Mouse (Mus musculus): ENCODE results near the gene Tubb2b. TPM values are rescaled to one million over a fixed set of nuclear protein-coding genes. Genes with fewer than 3 reads are reported as not detected.

Gene Tubb2b
- polyA plus RNA-seq, 1 experiment from 2014 or later: 1.0 TPM

DNA sequence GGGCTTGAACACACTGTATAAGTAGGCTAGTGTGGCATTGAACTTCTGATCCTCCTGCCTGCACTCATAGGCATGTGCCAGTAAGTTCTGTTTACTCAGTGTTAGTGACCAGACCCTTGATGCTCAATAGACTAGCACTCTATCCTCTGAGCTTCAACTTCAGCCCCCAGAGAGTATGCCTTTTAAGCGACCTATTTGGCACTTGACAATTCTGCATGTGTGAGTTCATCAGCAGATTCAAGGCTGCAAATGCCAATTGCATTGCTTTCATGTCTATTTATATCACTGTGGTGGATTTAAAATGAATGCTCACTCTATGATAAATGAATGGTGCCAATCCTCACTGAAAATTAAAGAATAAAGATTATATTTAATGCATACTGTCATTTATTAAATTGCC, 24.9 kb downstream of the Tubb2b start:
- Histone ChIP-seq H3K27ac (ENCODE audit: low read length) (no peak overlapping the region), H3K36me3 (ENCODE audit: control insufficient read depth, insufficient read depth) (no peaks in the 10 kb centered on the region), H3K4me3 (ENCODE audit: low read depth, low read length) (no peak overlapping the region), H3K4me2 (ENCODE audit: low read depth, low read length) (no peak overlapping the region), H3K9ac (ENCODE audit: low read depth, low read length) (no peak overlapping the region), H3K27me3 (ENCODE audit: control insufficient read depth, insufficient read depth, low read depth, low read length) (no peaks in the 10 kb centered on the region), H3K9me3 (replicated peaks; ENCODE audit: control insufficient read depth, low read length) (no peaks in the 10 kb centered on the region), H3K4me1 (ENCODE audit: control insufficient read depth, low read depth, low read length) (peaks cover 14% of the 10 kb centered on the region)
- WGBS (ENCODE audit: insufficient replicate concordance): 42% methylated on average over 1 of the region's 1 CpGs
- no peak for ATAC-seq (ENCODE audit: low read depth)

DNA sequence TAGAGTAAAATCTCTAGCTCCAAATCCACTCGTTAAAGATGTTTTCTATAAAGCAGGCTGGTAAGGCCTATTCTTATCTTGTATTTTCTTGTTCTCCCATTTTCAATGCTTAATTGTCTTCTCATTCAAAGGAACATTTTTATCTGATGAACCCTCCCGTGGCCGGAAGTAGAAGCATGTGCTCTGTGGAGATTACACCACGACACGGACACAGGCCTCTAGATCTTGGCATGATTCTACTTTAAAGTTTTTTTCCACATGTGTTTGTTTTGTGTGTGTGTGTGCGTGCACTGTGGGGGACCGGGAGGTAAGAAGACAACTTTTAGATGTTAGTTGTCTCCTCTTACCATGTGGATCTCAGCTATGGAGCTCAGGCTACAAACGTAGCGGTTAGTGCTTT, 28.4 kb downstream of the Tubb2b start:
- Histone ChIP-seq H3K4me1 (ENCODE audit: control insufficient read depth, low read depth, low read length) (peaks cover 19% of the 10 kb centered on the region), H3K9ac (ENCODE audit: low read depth, low read length) (no peak overlapping the region), H3K36me3 (ENCODE audit: control insufficient read depth, insufficient read depth) (no peaks in the 10 kb centered on the region), H3K4me2 (ENCODE audit: low read depth, low read length) (no peak overlapping the region), H3K27me3 (ENCODE audit: control insufficient read depth, insufficient read depth, low read depth, low read length) (no peaks in the 10 kb centered on the region), H3K27ac (ENCODE audit: low read length) (no peak overlapping the region), H3K9me3 (replicated peaks; ENCODE audit: control insufficient read depth, low read length) (no peaks in the 10 kb centered on the region), H3K4me3 (ENCODE audit: low read depth, low read length) (no peak overlapping the region)
- ATAC-seq (ENCODE audit: low read depth): peak; percentile 23; the same call in 1 of the 2 replicates
- WGBS (ENCODE audit: insufficient replicate concordance): 27% methylated on average over 9 of the region's 9 CpGs

DNA sequence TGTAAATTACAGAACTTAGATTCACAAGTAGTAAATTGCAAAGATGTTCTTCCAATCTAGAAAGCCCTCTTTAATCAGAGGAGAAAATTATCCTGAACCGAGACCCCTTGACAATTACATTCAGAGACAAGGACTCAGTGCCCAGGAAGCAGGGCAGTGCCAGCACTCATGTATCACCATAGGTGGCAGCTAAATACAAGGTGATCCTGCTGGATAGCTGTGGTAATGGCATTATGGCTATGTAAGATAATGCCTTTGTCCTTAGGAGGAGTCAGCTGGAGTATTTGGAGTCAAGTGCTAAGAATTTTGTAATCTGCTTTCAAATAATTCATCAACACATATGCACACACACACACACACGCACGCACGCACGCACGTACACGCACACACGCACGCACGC, 29.0 kb downstream of the Tubb2b start:
- peak overlapping the region; percentile 10 for H3K4me3 ChIP-seq (ENCODE audit: low read depth, low read length)
- peak overlapping the region; percentile 22; the same call in 1 of the 2 replicates for H3K9ac ChIP-seq (ENCODE audit: low read depth, low read length)
- no peaks in the 10 kb centered on the region for H3K36me3 ChIP-seq (ENCODE audit: control insufficient read depth, insufficient read depth)
- ATAC-seq (ENCODE audit: low read depth): peak; percentile 57; the same call in 1 of the 2 replicates
- no peaks in the 10 kb centered on the region for H3K9me3 ChIP-seq (replicated peaks; ENCODE audit: control insufficient read depth, low read length)
- H3K27me3 ChIP-seq (ENCODE audit: control insufficient read depth, insufficient read depth, low read depth, low read length): no peaks in the 10 kb centered on the region
- peaks cover 19% of the 10 kb centered on the region for H3K4me1 ChIP-seq (ENCODE audit: control insufficient read depth, low read depth, low read length)
- 84% methylated on average over 10 of the region's 10 CpGs for WGBS (ENCODE audit: insufficient replicate concordance)
- H3K27ac ChIP-seq (ENCODE audit: low read length): peak overlapping the region; percentile 65
- peak overlapping the region; percentile 19 for H3K4me2 ChIP-seq (ENCODE audit: low read depth, low read length)

DNA sequence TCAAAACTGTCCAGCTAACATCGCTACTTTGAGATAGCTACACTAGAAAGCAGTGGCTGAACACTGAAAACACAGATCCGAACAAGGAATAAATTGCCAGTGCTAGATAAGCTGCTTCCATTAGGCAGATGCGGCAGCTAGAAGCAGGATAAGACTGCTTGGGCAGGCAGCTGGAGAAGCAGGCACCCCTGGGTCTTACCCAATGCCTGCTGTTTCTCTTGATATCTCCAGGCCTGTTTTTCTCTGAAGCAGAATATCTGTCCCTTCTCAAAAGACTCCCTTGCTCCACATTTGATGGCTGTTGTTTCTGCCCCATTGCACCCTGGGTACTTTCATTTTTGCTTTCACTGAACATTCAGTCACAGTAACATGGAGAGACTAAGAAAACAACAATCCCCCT, 29.5 kb downstream of the Tubb2b start:
- peak overlapping the region; percentile 10 for H3K4me3 ChIP-seq (ENCODE audit: low read depth, low read length)
- peaks cover 19% of the 10 kb centered on the region for H3K4me1 ChIP-seq (ENCODE audit: control insufficient read depth, low read depth, low read length)
- 14% methylated on average over 3 of the region's 3 CpGs for WGBS (ENCODE audit: insufficient replicate concordance)
- H3K4me2 ChIP-seq (ENCODE audit: low read depth, low read length): peak overlapping the region; percentile 19
- H3K9ac ChIP-seq (ENCODE audit: low read depth, low read length): no peak overlapping the region
- H3K9me3 ChIP-seq (replicated peaks; ENCODE audit: control insufficient read depth, low read length): no peaks in the 10 kb centered on the region
- no peaks in the 10 kb centered on the region for H3K36me3 ChIP-seq (ENCODE audit: control insufficient read depth, insufficient read depth)
- H3K27ac ChIP-seq (ENCODE audit: low read length): peak overlapping the region; percentile 65
- ATAC-seq (ENCODE audit: low read depth): peak; percentile 89
- H3K27me3 ChIP-seq (ENCODE audit: control insufficient read depth, insufficient read depth, low read depth, low read length): no peaks in the 10 kb centered on the region

DNA sequence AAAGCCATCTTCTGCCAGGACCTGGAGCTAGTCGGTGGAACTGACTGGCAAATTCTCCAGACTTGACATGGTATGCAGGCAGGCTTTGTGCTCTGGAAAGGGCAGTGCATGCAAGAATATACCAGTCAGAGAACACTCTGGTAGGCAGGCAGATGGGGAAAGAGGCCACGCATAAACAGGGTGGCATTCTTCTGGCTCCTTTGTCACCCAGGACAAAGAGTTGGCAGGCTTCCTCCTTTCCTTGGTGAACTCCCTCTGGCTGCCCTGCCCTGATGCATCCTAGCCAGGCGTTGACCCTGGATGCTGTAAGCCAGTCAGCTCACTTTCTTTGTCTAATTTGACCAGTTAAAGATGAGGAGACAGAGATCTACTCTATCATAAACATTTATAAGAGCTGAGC, 33.2 kb downstream of the Tubb2b start:
- Histone ChIP-seq H3K9me3 (replicated peaks; ENCODE audit: control insufficient read depth, low read length) (no peaks in the 10 kb centered on the region), H3K4me2 (ENCODE audit: low read depth, low read length) (no peak overlapping the region), H3K27ac (ENCODE audit: low read length) (no peak overlapping the region), H3K27me3 (ENCODE audit: control insufficient read depth, insufficient read depth, low read depth, low read length) (no peaks in the 10 kb centered on the region), H3K36me3 (ENCODE audit: control insufficient read depth, insufficient read depth) (no peaks in the 10 kb centered on the region), H3K4me1 (ENCODE audit: control insufficient read depth, low read depth, low read length) (peaks cover 16% of the 10 kb centered on the region), H3K9ac (ENCODE audit: low read depth, low read length) (no peak overlapping the region), H3K4me3 (ENCODE audit: low read depth, low read length) (no peak overlapping the region)
- ATAC-seq (ENCODE audit: low read depth): no peak
- WGBS (ENCODE audit: insufficient replicate concordance): 71% methylated on average over 3 of the region's 3 CpGs

DNA sequence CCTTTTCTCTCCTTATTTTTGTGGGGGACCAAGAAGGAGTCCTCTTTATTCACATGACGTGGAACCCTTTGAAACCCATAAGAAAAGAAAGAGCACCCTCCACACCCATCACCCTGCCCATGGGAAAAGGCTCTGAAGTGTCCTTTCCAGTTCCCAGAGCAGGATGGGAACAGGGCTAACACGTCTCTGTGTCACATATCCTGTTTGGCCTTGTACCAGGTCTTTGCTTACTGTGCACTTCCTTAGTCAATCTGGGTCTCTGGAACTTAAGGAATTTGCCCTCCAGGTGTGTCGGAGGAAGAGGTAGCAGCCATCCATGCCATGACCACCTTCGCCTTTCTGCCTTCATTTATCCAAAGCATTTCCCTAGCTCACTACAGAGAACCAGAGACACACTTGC, 33.8 kb downstream of the Tubb2b start:
- Histone ChIP-seq H3K27me3 (ENCODE audit: control insufficient read depth, insufficient read depth, low read depth, low read length) (no peaks in the 10 kb centered on the region), H3K4me2 (ENCODE audit: low read depth, low read length) (no peak overlapping the region), H3K27ac (ENCODE audit: low read length) (no peak overlapping the region), H3K9ac (ENCODE audit: low read depth, low read length) (no peak overlapping the region), H3K4me3 (ENCODE audit: low read depth, low read length) (no peak overlapping the region), H3K4me1 (ENCODE audit: control insufficient read depth, low read depth, low read length) (peaks cover 12% of the 10 kb centered on the region), H3K9me3 (replicated peaks; ENCODE audit: control insufficient read depth, low read length) (no peaks in the 10 kb centered on the region), H3K36me3 (ENCODE audit: control insufficient read depth, insufficient read depth) (no peaks in the 10 kb centered on the region)
- WGBS (ENCODE audit: insufficient replicate concordance): 67% methylated on average over 4 of the region's 4 CpGs
- ATAC-seq (ENCODE audit: low read depth): no peak

DNA sequence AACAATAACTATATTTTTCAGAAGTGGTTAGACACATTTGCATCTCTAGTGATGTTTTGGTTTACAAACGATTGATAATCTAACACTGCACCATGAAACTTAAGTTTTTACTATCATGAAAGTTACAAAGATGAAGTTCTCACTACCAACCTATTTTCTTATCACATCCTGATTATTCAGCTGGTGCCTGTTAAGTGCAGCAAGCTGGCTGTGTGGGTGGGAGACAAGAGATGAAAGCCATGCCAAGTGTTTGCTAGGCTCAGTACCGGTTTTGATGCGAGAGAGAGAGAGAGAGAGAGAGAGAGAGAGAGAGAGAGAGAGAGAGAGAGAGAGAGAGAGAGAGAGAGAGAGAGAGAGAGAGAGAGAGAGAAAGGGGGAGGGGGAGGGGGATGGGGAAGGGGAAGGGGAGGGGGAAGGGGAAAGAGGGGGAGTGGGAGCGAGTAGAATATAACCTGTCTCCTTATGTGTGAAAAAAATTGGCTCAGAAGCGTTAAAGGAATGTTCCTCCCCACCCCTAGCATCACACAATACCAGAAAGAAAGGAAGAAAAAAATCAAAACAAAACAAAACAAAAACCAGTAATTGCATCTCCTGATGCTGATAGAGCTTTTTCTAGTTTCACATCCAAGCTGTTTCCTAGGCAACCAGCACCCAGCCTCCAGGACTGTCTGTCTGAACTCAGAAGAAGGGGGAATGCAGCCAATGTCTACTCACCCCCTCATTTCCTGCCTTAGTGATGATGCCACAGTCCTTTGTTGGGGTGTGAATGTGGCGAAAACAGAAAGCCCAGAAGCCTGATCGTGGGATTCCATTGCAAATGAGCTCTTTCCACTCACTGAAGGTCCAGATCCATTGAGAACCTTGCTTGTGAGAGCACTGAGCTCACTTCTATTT, 34.5 kb downstream of the Tubb2b start:
- H3K9ac ChIP-seq (ENCODE audit: low read depth, low read length): no peak overlapping the region
- H3K9me3 ChIP-seq (replicated peaks; ENCODE audit: control insufficient read depth, low read length): no peaks in the 10 kb centered on the region
- no peaks in the 10 kb centered on the region for H3K27me3 ChIP-seq (ENCODE audit: control insufficient read depth, insufficient read depth, low read depth, low read length)
- no peak overlapping the region for H3K4me3 ChIP-seq (ENCODE audit: low read depth, low read length)
- WGBS (ENCODE audit: insufficient replicate concordance): 33% methylated on average over 7 of the region's 7 CpGs
- H3K4me1 ChIP-seq (ENCODE audit: control insufficient read depth, low read depth, low read length): peaks cover 7% of the 10 kb centered on the region
- H3K4me2 ChIP-seq (ENCODE audit: low read depth, low read length): no peak overlapping the region
- no peak overlapping the region for H3K27ac ChIP-seq (ENCODE audit: low read length)
- no peak for ATAC-seq (ENCODE audit: low read depth)
- H3K36me3 ChIP-seq (ENCODE audit: control insufficient read depth, insufficient read depth): no peaks in the 10 kb centered on the region

DNA sequence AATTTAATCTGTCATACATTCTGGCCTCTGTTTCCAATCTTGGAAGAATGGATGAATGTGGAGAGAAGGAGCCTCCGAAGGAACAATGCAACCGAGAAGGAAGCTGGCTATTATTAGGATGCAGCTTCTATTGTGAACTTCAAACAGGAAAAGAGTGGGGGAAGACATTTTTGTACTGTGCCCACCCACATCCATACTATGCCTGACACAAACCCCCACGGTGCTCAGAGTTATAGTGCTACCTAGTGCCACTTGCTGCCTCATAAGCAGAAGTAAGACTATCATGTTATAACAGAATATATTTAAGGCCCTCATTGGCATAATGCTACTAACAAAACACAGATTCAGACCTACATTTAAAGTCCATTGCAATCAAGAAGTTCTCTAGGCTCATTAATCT, 40.9 kb downstream of the Tubb2b start:
- 16% methylated on average over 3 of the region's 3 CpGs for WGBS (ENCODE audit: insufficient replicate concordance)
- no peaks in the 10 kb centered on the region for H3K36me3 ChIP-seq (ENCODE audit: control insufficient read depth, insufficient read depth)
- ATAC-seq (ENCODE audit: low read depth): no peak
- no peaks in the 10 kb centered on the region for H3K27me3 ChIP-seq (ENCODE audit: control insufficient read depth, insufficient read depth, low read depth, low read length)
- no peak overlapping the region for H3K4me3 ChIP-seq (ENCODE audit: low read depth, low read length)
- H3K9me3 ChIP-seq (replicated peaks; ENCODE audit: control insufficient read depth, low read length): no peaks in the 10 kb centered on the region
- no peak overlapping the region for H3K4me2 ChIP-seq (ENCODE audit: low read depth, low read length)
- no peak overlapping the region for H3K27ac ChIP-seq (ENCODE audit: low read length)
- H3K4me1 ChIP-seq (ENCODE audit: control insufficient read depth, low read depth, low read length): no peaks in the 10 kb centered on the region
- H3K9ac ChIP-seq (ENCODE audit: low read depth, low read length): no peak overlapping the region

DNA sequence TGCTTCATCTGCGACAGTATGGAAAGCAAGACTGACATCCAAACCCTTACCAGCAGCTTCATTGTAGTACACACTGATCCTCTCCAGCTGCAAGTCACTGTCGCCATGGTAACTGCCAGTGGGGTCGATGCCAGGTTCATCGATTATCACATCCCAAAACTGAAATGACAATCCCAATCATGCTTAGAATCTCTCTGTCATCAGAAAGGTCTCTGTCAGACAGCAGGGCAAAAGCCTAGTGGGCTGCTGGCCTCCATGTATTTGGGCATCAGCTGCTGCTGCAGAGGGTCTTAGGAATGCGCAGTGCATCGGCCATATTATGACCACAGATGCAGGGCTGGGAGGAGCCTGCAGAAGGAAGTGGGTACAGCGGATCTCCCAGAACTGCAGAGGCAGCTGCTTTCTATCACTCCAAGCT, 41.4 kb downstream of the Tubb2b start:
- Histone ChIP-seq H3K27ac (ENCODE audit: low read length) (no peak overlapping the region), H3K9me3 (replicated peaks; ENCODE audit: control insufficient read depth, low read length) (no peaks in the 10 kb centered on the region), H3K4me2 (ENCODE audit: low read depth, low read length) (no peak overlapping the region), H3K9ac (ENCODE audit: low read depth, low read length) (no peak overlapping the region), H3K27me3 (ENCODE audit: control insufficient read depth, insufficient read depth, low read depth, low read length) (no peaks in the 10 kb centered on the region), H3K36me3 (ENCODE audit: control insufficient read depth, insufficient read depth) (no peaks in the 10 kb centered on the region), H3K4me1 (ENCODE audit: control insufficient read depth, low read depth, low read length) (no peaks in the 10 kb centered on the region), H3K4me3 (ENCODE audit: low read depth, low read length) (no peak overlapping the region)
- WGBS (ENCODE audit: insufficient replicate concordance): 31% methylated on average over 7 of the region's 7 CpGs
- ATAC-seq (ENCODE audit: low read depth): no peak

Data from liver, embryonic 16.5 days (tissue).